Mouse (Mus musculus): ENCODE data around the gene Anapc1. TPM values are rescaled to one million over a fixed set of nuclear protein-coding genes. Genes with fewer than 3 reads are reported as not detected.
"Not testable (repeated sequence)": the region's sequence is repeated elsewhere in the genome, so short reads cannot be mapped to it uniquely, and the experiment has no call there.

The Anapc1 gene
- total RNA-seq, 2 experiments from 2014 or later = 30.0 to 31.1 TPM

DNA sequence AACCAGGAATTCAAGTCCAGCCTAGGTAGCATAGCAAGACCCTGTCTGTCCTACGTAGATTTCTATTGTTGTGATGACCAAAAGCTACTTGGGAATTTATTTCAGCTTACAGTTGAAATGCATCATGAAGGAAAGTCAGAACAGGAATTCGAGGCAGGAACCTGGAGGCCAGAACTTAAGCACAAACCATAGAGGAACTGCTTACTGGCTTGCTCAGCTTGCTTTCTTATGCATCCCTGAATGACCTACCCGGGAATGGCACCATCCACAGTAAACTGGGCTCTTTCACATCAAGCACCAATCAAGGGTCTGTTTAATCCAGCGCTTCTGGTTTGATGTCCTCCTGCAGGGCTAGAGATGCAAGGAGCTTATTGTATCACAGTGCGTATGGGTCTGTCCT, 10.4 kb upstream of the Anapc1 start:
- no peak for DNase-seq (ENCODE audit: low spot score)

DNA sequence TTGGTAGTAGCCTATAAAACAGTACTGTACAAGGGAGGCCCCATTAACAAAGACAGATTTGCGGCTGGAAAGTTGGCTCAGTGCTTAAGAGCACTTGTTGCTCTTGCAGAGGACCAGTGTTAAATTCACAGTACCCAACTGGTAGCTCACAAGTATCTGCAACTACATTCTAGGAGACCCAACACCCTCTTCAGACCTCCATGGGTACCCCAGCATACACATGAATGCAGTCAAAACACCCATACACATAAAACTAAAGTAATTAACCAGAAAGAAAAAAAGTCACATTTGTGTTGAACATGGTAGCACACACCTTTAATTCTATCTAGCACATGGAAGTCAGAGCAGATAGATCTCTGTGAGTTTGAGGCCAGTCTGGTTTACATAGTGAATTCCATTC, 9.9 kb upstream of the Anapc1 start:
- no peak for DNase-seq (ENCODE audit: low spot score)

DNA sequence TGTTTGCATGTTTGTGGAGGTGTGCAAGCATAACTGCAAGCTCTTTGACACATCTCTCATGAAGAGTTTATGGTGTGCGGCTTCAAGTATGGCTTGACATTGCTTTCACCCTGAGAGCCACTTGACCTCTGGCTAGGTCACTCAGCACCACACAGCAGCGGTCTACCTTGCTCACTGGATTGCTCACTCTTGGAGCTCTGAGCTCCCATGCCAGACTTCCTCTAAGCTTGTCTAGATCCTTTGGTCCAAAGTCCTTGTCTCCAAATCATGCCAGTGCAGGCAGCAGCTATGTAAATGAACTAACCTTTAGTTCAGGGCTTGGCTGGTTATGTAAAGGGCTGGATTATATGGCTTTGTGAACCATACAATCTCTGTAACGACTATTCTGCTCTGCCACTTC, 9.2 kb upstream of the Anapc1 start:
- no peak for DNase-seq (ENCODE audit: low spot score)

DNA sequence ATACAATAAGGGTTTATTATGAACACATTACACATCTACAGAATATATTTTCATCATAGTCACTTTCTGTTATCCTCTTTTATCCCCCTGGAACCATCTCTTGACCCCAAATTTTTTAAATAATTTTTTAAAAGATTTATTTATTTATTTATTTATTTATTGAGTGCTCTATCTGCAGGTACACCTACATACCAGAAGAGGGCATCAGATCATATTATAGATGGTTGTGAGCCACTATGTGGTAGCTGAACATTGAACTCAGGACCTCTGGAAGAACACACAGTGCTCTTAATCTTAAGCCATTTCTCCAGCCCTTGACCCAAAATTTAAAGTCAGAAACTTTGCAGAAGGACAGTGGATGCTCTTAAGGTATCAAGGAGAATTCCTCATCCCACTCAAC, 7.4 kb upstream of the Anapc1 start:
- no peak for DNase-seq (ENCODE audit: low spot score)

DNA sequence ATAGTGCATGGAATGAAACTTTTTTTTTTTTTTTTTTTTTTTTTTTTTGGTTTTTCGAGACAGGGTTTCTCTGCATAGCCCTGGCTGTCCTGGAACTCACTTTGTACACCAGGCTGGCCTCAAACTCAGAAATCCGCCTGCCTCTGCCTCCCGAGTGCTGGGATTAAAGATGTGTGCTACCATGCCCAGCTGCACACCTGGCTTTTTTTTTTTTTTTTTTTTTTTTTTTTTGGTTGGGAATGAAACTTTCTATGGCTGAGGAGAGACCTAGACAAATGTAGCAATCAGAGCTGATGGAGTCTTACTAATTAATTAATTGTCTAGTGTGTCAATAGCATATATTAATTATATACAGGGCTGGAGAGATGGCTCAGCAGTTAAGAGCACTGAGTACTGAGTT, 6.6 kb upstream of the Anapc1 start:
- not testable (repeated sequence) for DNase-seq (ENCODE audit: low spot score)

DNA sequence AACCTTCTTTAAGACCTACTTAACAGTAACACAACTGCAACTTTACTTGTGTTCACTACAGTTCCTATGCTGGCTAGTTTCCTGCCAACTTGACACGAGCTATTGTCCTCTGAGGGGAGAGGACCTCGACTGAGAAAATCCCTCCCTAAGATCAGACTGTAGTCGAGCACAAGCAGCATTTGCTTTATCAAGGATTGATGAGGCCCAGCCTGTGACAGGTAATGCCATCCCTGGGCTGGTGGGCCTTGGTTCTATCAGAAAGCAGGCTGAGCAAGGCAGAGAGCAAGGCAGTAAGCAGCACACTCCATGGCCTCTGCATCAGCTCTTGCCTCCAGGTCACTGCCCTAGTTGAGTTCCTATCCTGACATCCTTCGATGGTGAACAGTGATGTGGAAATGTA, 6.0 kb upstream of the Anapc1 start:
- DNase-seq (ENCODE audit: low spot score) = no peak

DNA sequence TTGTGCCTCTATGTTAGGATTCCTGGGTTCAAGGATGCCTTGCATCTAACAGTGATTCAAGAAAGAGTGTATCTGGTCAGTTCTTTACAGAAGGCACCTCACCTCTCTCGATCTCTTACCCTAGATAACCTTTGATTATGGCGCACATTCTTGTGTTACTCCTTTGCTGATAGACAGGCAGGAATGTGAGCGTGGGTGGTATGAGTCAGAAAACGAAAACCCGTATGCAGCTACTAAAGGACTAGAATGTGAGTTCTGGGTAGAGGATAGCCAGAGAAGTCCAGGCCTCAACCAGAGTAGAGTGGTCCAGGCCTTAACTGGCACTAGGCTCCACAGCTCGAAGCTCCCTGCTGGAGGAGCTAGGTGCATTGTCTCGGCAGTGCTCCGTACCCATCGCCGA, 5.6 kb upstream of the Anapc1 start:
- no peak for DNase-seq (ENCODE audit: low spot score)

DNA sequence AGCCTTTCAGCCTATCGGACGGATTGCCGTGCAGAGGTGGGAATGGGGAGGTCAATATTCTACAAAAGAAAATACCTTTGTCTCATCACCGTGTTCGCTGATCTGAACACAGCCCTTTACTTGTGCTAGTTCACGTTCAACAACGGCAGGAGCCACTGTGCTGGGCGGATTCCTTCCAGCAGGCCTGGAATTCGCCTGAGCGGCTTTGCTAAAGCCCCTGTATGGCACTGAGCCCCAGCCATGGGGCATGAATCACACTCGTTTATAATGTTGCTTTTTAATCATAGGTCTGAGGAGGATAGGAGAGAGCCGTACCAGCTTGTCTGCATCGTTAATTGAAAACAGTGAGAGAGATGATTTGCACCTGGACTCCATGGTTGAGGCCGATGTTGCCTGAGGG, 5.1 kb upstream of the Anapc1 start:
- no peak for DNase-seq (ENCODE audit: low spot score)

DNA sequence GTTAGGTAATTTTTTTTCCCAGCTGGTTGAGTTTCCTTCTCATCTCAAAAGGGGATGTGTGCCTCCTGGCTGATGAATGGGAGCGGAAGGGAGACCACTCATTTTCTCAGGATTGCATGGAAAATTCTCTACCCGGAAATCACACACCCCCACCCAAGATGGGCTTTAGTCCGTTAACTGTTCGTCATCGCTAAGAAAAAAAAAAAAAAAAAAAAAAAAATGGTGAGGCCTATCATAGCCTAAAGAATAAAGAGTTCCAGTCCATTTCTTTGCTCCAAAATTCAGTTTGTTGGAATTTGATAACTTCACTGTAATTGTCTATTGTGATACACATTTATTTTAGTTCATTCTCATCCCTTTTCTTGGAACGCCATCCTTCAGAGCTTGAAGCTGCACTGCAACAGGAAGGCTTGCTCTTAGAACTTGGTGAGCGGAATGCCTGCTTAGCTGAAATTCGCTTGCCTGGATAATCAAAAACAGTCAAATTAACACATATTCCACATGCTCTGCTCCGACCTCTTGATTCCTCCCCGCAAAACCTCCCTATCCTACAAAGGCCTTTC, 448 bp upstream of the Anapc1 start:
- DNase-seq (ENCODE audit: low spot score) = no peak

DNA sequence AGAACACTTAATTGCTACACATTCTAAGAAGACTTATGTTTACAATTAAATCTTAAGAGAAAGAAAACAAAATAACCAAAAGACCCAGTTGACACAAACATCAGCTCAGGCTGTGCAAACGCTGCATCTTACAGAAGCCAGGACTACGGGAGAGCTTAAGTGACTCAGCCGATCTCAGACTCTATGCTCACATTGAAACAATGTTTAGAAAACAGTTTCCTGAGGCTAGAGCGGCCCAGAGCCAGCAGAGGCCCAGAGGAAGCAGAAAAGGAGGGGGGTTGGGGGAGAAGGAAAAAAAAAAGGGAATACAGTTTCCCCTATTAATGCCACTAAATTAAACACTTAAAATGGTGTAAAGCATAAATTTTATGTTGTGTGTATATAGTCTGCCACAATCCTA, 6.5 kb downstream of the Anapc1 start:
- DNase-seq (ENCODE audit: low spot score) = no peak

DNA sequence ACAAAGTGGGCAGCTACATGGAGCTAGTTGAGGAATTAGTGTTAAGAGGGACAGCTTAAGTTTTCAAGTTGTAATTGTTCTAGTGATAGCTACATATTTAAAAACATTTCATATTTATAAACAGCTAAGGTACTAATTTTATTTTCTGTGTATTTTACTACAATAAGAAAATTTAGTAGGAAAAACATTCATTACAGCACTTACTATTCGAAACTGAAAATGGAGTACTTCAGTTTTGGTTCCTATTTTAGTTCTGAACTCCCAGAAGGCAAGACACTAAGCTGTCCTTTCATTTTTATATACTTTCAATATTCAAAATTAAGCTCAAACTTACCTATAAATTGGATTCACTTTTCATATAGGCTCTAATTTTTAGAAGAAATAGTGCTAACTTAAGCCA, 66.6 kb downstream of the Anapc1 start:
- no peak for DNase-seq (ENCODE audit: low spot score)

DNA sequence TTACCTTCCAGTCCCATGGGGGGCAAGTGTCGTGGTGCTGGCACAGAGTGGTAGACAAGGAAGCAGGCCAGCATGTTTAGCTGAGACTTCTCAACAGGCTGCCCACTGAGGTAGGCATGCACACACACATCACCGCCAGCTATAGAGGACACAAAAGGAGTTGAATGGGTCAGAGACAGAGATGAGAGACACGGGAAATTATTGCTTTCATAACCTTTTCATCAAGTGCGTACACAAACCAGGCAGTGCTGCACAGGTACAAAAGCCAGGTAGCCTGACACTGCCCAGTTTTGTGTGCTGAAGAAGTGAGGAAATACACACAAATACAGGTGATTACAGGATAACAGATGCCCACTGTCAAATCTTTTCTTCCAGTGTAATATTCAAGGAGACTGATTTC, 71.8 kb downstream of the Anapc1 start:
- DNase-seq (ENCODE audit: low spot score) = no peak

DNA sequence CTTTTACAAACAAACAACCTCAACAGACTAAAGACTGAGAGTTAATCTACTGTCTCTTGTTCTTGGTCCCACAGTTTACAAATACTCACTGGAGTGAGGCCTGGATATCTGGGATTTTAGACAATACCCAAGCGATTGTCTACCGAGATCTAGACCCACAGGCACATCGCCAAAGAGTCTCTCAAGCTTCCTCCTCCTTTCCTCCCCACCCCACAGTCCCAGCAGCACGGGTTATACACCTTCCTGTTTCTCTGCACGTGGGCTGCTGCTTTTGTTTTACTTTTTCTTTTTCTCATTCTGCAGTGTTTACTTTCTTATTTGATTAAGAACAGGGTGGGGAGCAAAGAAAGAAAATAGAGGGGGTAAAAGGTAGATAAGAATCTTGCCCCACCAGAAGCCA, 73.8 kb downstream of the Anapc1 start:
- no peak for DNase-seq (ENCODE audit: low spot score)

DNA sequence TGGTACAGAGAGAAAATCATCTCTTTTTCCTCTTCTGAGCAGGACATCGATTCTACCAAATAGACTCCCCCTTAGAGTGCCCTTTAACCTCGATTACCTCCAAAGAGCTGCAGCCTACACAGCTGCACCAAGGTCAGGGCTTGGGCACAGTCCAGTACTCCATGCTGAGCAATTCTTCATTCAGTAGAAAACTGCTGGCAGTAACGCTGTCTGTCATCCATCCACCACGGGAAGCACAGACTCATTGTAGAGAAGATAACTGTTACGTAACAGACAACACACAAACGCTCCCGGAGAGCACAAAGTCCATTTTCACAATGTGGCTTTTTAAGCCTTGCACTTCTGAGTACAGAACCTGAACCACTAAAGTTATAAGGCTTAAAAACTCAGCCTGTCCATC, 74.9 kb downstream of the Anapc1 start:
- no peak for DNase-seq (ENCODE audit: low spot score)

DNA sequence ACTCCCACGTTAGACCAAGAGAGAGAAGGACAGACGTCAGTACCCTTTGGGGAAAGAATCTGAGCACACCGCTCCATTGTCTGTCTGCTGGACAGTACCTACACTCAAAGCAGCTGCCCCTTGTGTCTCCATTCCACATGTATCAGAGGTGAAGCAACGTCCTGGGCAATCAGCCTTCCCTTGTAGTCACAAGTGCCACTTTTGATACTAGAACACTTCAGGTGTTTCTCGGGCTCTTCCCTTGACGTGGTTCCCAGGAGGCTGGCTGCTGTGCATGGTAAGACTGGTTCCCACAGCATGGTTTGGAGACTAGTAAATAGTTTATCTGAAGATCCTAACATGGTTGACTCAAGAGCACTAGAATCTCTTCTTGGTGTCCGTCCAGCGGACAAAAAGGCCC, 76.0 kb downstream of the Anapc1 start:
- DNase-seq (ENCODE audit: low spot score) = no peak

DNA sequence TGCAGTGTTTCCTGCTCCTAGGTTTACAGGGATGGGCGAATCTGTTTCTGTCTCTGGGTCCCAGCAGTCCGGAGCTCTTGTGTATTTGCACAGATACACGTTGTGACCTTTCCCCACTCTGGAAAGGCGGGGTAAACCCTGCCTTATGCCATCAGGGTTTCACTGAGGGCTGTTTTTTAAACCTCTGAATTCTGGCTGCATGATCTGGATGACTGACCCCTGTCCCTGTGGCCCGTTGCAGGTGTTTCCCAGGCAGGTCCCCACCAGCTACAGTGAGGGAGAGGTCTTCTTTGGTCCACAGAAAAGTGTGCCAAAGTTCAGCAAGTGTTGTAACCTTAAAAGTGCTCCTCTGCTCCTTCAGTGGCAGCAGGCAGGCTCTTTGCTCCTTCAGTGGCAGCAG, 77.9 kb downstream of the Anapc1 start:
- DNase-seq (ENCODE audit: low spot score) = no peak

DNA sequence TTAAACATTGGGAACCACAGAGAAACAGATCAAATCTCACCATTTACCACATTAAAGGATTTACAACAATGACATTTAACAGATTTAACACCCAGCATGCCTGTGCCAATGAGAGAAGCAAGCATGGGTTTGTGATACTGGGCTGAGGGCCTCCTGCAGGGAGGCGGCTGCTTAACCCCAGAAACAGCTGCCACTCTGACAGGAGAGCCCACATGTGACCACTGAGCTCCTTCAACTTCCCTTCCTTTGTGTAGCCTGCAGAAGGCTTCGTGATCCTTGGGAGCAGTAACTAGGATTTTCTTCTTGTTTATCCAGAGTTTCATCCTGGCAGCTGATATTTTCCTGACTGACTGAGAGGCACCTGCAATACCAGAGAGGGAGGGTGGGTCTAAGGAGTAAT, 85.7 kb downstream of the Anapc1 start:
- no peak for DNase-seq (ENCODE audit: low spot score)

DNA sequence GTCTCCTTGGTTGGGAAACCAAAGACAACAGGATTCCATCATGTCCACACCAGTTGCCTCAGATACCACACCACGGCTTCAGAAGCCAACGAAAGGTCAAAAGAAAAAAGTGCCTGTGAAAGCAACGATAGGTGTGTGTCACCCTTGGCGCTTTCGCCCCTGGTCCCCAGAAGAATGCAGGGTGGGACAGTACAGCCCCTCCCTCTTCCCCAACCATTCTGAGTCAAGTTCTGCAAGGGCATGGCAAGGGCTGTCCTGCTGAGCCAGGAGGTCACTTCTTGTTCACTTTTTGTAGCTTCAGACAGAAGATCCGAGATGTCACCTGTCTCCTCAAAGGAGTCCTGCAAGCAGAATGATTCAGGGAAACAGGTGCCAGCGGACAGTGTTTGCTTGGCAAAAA, 94.9 kb downstream of the Anapc1 start:
- no peak for DNase-seq (ENCODE audit: low spot score)

DNA sequence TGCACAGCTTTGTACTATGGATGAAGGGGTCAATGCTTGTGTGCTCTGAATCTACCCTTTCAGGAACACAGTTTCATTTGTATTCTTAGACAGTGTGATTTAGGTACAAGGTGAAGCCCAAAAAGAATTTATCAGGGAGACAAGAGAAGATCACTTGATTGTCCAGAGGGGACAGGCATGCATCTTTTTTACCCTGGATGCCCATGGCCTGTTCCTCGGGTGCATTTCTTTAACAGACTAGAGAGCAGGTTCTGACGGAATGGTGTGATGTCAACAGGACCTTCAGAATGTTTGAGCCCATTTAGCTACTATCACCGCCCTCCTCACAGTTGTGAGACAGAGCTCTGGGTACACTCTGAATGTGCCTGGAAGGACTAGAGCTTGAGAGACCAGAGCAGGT, 96.3 kb downstream of the Anapc1 start, which contains the start of gene Spdye4c:
Spdye4c (plus strand) TSS at position 301 of the 400 bp plus-strand sequence.
- DNase-seq (ENCODE audit: low spot score) = no peak

DNA sequence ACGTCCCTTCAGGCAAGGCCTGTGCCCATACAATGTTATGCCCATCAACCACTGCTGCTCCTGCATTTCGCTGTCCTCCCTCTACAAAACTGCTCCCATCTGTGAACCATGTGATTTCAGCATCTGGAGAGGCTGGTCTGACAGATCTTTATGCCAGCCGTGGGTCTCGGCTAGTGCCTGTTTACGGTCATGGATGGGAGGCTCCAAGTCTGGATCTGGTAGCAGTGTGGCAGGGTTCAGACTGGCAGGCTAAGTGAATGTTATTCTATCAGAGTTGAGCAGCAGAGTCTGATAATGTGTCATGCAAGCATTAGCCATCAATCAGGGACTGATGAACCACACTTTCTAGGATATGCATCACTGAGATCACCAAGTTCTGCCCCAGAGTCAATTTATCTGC, 104.3 kb downstream of the Anapc1 start:
- no peak for DNase-seq (ENCODE audit: low spot score)

DNA sequence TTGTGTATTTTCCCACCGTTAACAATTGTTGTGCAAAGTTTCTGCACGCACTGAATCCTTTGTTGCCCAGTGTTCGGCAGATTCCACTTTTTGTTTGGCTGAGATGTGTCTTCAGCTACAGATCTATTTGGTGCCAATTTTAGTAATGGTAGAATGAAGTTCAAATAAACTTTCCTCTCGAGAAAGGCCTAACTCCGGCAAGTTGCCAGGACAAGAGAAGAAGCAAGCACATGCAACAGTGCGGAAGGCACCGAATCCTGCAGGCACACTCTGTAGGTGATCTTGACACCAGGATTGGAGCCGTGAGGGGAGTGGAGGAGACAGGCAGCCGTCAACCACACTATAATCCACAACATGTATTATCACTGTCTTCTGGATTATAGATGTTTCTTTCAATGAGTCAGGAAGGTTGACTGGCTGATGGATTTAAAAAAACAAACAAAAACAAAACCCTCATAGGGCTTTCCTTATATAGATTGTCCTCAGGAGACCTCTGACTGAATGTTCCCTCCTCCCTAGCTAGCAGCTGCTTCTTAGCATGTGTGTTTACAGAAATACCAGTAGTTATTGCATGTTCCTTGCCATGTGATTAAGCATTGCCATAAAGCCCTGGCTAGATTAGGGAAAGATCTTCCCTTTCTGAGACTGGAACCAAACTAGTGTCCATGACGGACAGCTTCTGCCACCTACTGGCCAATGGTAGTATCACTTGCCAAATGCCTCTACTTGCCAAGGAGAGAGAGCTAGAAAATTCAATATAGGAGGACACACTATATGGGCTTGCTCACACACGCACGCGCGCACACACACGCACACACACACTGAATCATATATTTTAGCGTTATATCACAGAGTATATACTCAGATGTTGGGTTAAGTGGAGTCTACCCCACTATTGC, 114.2 kb downstream of the Anapc1 start:
- peak; percentile 85 for DNase-seq (ENCODE audit: low spot score)

DNA sequence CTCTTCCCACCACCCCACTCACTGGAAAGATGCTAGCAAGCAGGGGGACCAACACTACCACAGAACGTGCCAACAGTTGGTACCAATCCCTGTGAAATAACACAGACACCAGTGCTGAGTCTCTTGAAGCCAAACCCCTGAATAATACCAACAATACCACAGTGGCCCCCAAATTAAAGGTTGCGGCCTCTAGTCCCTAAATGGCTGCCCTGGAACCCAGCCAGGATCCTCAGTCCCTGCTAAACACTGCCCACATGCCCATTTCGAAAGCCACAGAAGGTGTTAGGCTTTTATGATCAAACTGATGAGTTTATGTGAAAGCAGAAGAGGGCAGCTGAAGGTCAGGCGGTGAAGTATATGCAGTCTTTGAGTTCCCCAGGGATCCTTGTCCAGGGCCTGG, 116.2 kb downstream of the Anapc1 start:
- no peak for DNase-seq (ENCODE audit: low spot score)

DNA sequence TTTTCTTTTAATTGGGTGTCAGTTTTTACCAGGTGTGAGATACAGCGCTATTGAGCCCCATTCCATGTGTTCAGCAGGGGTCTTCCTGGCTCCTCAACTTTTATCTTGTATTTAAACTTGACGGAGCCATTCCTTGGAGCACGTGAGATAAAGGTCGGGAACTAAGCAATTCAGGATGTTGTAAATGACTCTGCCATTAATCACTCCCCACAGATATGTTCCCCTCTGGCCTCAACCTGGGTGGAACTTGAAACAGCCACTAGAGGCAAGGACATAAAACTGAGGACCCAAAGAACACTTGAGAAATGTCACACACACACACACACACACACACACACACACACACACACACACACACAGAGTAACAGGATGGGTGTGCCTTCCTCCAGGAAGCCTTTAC, 118.7 kb downstream of the Anapc1 start:
- no peak for DNase-seq (ENCODE audit: low spot score)
